Mouse (Mus musculus) embryonic fibroblast, embryonic 13.5 days (primary cell): ENCODE measurements around the gene Gm17482. TPM values are rescaled to one million over a fixed set of nuclear protein-coding genes. Genes with fewer than 3 reads are reported as not detected.
"Not testable (repeated sequence)": the region's sequence is repeated elsewhere in the genome, so short reads cannot be mapped to it uniquely, and the experiment has no call there.

Source experiments
- H3K27ac ChIP-seq: 2 replicates; pipeline ENCODE4 v1.5.1; 2012; ENCODE audit warnings: low read length, control low read depth, inconsistent platforms; ENCODE audit not compliant: insufficient read depth
- H3K4me1 ChIP-seq: 2 replicates; pipeline ENCODE4 v1.6.1; 2011; ENCODE audit warnings: low read length; ENCODE audit not compliant: control insufficient read depth, insufficient read depth
- H3K4me3 ChIP-seq: 2 replicates; pipeline ENCODE4 v1.5.1; 2011; ENCODE audit warnings: mild to moderate bottlenecking, control low read depth, low read length; ENCODE audit not compliant: insufficient read depth
- CTCF ChIP-seq: IDR thresholded peaks from 2 replicates; pipeline ENCODE4 v1.5.1; 2011; ENCODE audit warnings: mild to moderate bottlenecking, control low read depth, low read length, moderate library complexity, borderline replicate concordance; ENCODE audit not compliant: insufficient read depth
- POLR2A ChIP-seq: IDR thresholded peaks from 2 replicates; pipeline ENCODE4 v1.6.1; 2011; ENCODE audit warnings: low read depth, mild to moderate bottlenecking, control low read depth, low read length, moderate library complexity
- polyA plus RNA-seq: library from polyadenylated mRNA; stranded (reverse); fragments of >200 nt; gene quantifications from 2 replicates; pipeline ENCODE4 v1.2.4, GENCODE M21; 2011; ENCODE audit warnings: low read depth; ENCODE audit not compliant: missing spikeins, insufficient read length

The Gm17482 gene
- polyA plus RNA-seq, 1 experiment, result not detected

GRCm38 (mm10) chr6:115221215-115221641, 5.9 kb upstream of the Gm17482 start:
- no peaks in the 10 kb centered on the region for H3K4me1 ChIP-seq
- no peak overlapping the region for H3K27ac ChIP-seq
- H3K4me3 ChIP-seq, result no peak overlapping the region
- TF ChIP-seq POLR2A (no peak), CTCF (no peak)

GRCm38 (mm10) chr6:115225519-115225918, 1.6 kb upstream of the Gm17482 start:
- TF ChIP-seq POLR2A, result no peak
- TF ChIP-seq CTCF, result no peak
- H3K4me3 ChIP-seq, result no peak overlapping the region
- no peak overlapping the region for H3K27ac ChIP-seq
- no peaks in the 10 kb centered on the region for H3K4me1 ChIP-seq

- 0 out of 2 replicates have a peak, but pooled peaks cover 1% of the 10 kb centered on the region for H3K4me1 ChIP-seq
- peak; percentile 81 for TF ChIP-seq CTCF
- TF ChIP-seq POLR2A, result no peak
- H3K4me3 ChIP-seq, result no peak overlapping the region
- no peak overlapping the region for H3K27ac ChIP-seq
Observed at GRCm38 (mm10) chr6:115227529-115227928, 386 bp downstream of the Gm17482 start.

GRCm38 (mm10) chr6:115230557-115230956, 3.4 kb downstream of the Gm17482 start:
- no peak overlapping the region for H3K27ac ChIP-seq
- H3K4me1 ChIP-seq, result 0 out of 2 replicates have a peak, but pooled peaks cover 1% of the 10 kb centered on the region
- TF ChIP-seq POLR2A (no peak), CTCF (no peak)

GRCm38 (mm10) chr6:115231836-115232235, 4.7 kb downstream of the Gm17482 start:
- H3K4me3 ChIP-seq, result no peak overlapping the region
- 0 out of 2 replicates have a peak, but pooled peaks cover 1% of the 10 kb centered on the region for H3K4me1 ChIP-seq
- H3K27ac ChIP-seq, result no peak overlapping the region
- no peak for TF ChIP-seq CTCF
- TF ChIP-seq POLR2A, result no peak

More at GRCm38 (mm10) chr6:115230557-115230956, 3.4 kb downstream of the Gm17482 start:
- no peak overlapping the region for H3K4me3 ChIP-seq

GRCm38 (mm10) chr6:115232562-115232961, 5.4 kb downstream of the Gm17482 start:
- Histone ChIP-seq H3K27ac (no peak overlapping the region), H3K4me3 (no peak overlapping the region), H3K4me1 (0 out of 2 replicates have a peak, but pooled peaks cover 1% of the 10 kb centered on the region)
- TF ChIP-seq POLR2A (no peak), CTCF (no peak)

- Histone ChIP-seq H3K4me1 (no peaks in the 10 kb centered on the region), H3K4me3 (no peak overlapping the region), H3K27ac (no peak overlapping the region)
- TF ChIP-seq CTCF, result no peak
- no peak for TF ChIP-seq POLR2A
Observed at GRCm38 (mm10) chr6:115238031-115239027, 11.2 kb downstream of the Gm17482 start.

GRCm38 (mm10) chr6:115239335-115239734, 12.2 kb downstream of the Gm17482 start:
- H3K27ac ChIP-seq, result no peak overlapping the region
- no peak overlapping the region for H3K4me3 ChIP-seq
- TF ChIP-seq CTCF (no peak), POLR2A (no peak)
- H3K4me1 ChIP-seq, result no peaks in the 10 kb centered on the region

GRCm38 (mm10) chr6:115240431-115240830, 13.3 kb downstream of the Gm17482 start:
- H3K27ac ChIP-seq, H3K4me1 ChIP-seq, H3K4me3 ChIP-seq: not testable (repeated sequence)

GRCm38 (mm10) chr6:115241131-115241699, 14.1 kb downstream of the Gm17482 start:
- Histone ChIP-seq H3K4me3 (no peak overlapping the region), H3K4me1 (no peaks in the 10 kb centered on the region), H3K27ac (no peak overlapping the region)
- TF ChIP-seq POLR2A, result no peak
- no peak for TF ChIP-seq CTCF
